Mouse (Mus musculus): ENCODE measurements around the gene Mkrn1.

DNA sequence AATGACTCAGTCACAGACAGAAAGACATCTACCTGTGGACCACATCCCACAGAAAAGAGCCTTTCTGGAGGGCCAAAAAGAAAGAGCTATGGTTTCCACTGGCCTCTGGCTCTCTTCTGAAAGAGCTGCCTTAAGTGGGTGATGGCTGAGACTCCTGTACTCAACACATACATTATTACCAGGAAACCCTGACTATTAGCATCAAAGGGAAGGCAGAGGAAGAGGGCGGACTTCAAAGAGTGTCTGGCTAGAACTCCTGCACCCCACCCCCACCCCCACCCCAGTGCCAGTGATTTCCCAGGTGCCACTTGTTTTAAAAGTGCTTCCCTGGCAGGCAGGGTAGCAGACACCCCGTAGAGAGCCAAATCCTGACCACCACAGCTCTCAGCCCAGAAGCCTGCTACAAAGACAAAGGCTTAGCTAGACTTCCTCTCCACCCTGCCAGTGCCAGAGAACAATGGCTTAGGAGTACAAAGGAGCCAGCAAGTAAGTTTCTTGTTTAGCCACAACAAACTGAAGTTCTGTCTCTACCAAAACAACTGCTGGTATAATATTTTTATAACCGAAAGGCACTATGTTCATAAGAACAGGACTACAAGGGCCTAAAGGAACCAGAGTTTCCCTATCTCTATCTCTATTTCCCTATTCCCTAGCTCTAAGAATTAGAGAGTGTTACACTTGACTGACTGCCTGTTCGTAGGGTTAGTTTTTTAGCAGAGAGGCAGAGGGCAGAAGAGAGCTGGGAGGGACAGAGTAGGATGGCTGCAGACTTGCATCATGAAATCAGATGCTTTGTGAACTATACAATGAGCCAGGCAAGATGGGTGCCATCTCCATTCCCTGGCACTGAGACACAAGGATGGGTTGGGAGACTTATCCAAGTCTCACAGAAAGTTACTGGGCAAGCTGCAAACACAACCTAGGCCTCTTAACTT lies 72.1 kb downstream of the Mkrn1 start:
- no peak for TF ChIP-seq EP300 (optimal IDR thresholded peaks at IDR 0.05)
- TF ChIP-seq CTCF (IDR thresholded peaks at IDR 0.05; ENCODE audit: low read depth): peak; percentile 46
